Mouse (Mus musculus) stomach, postnatal 0 days (tissue): ENCODE results near the gene Rnf152. TPM values are rescaled to one million over a fixed set of nuclear protein-coding genes. Genes with fewer than 3 reads are reported as not detected.

ENCODE experiments used
- ATAC-seq: fragments of 200-750 bp; cut with Nextera tagmentation; 2 replicates; pipeline ENCODE4 v1.8.0; 2017; ENCODE audit not compliant: low FRiP score, low TSS enrichment
- DNase-seq: peaks from one replicate; pipeline ENCODE4 v3.0.0-alpha.2; 2016; ENCODE audit warnings: low spot score
- H3K27ac ChIP-seq: fragments of 300-500 bp; sonication (generic); replicated peaks from 2 replicates; pipeline ENCODE4 v1.5.1; 2014; ENCODE audit warnings: mild to moderate bottlenecking, control low read depth
- H3K27me3 ChIP-seq: fragments of 300-500 bp; sonication (generic); 2 replicates; pipeline ENCODE4 v1.6.1; 2014; ENCODE audit warnings: low read length; ENCODE audit not compliant: control insufficient read depth, insufficient read depth
- H3K36me3 ChIP-seq: fragments of 300-500 bp; sonication (generic); 2 replicates; pipeline ENCODE4 v1.6.1; 2014; ENCODE audit warnings: low read length, mixed read lengths; ENCODE audit not compliant: control insufficient read depth, insufficient read depth
- H3K4me1 ChIP-seq: fragments of 300-500 bp; sonication (generic); replicated peaks from 2 replicates; pipeline ENCODE4 v1.6.1; 2014; ENCODE audit warnings: antibody characterized with exemption; ENCODE audit not compliant: control insufficient read depth, insufficient read depth
- H3K4me2 ChIP-seq: fragments of 300-500 bp; sonication (generic); replicated peaks from 2 replicates; pipeline ENCODE4 v1.6.1; 2014; ENCODE audit warnings: low read depth, mild to moderate bottlenecking, control low read depth, moderate library complexity
- H3K4me3 ChIP-seq: fragments of 300-500 bp; sonication (generic); 2 replicates; pipeline ENCODE4 v1.5.1; 2014; ENCODE audit warnings: low read depth, low read length, control low read depth
- H3K9ac ChIP-seq: fragments of 300-500 bp; sonication (generic); 2 replicates; pipeline ENCODE4 v1.6.1; 2014; ENCODE audit warnings: mild to moderate bottlenecking, low read length, control low read depth, mixed read lengths
- H3K9me3 ChIP-seq: fragments of 300-500 bp; sonication (generic); 2 replicates; pipeline ENCODE4 v1.6.1; 2016; ENCODE audit warnings: low read length; ENCODE audit not compliant: control insufficient read depth
- CTCF ChIP-seq: IDR thresholded peaks from 2 replicates; pipeline ENCODE4 v1.5.1; 2016; ENCODE audit warnings: antibody characterized with exemption, low read depth, mild to moderate bottlenecking, moderate library complexity
- EP300 ChIP-seq: optimal IDR thresholded peaks from 2 replicates; pipeline ENCODE3; 2016; ENCODE audit warnings: antibody characterized with exemption
- WGBS: fragments of 180-500 bp; shearing (Covaris S2); extraction: QIAGEN DNeasy Blood & Tissue Kit; methylation state at CpG from one replicate; pipeline ENCODE4 v1.1.7; 2014; 5-methylcytosine and 5-hydroxymethylcytosine counted together
- polyA plus RNA-seq: library from polyadenylated mRNA; unstranded; fragments of >200 nt; fragmentation: Nextera tagmentation; extraction: Ambion mirVana; gene quantifications from 2 replicates; pipeline ENCODE4 v1.2.1, GENCODE M21; 2015

Rnf152 gene
- polyA plus RNA-seq, 1 experiment from 2014 or later = 2.5 TPM

GRCm38 (mm10) chr1:105291859-105292258 is 64.7 kb downstream of the Rnf152 start:
- no peaks in the 10 kb centered on the region for H3K4me1 ChIP-seq
- 77% methylated on average over 2 of the region's 2 CpGs for WGBS
- no peaks in the 10 kb centered on the region for H3K27me3 ChIP-seq
- no peak overlapping the region for H3K9ac ChIP-seq
- no peaks in the 10 kb centered on the region for H3K36me3 ChIP-seq
- DNase-seq (no peak), ATAC-seq (0 out of 2 replicates have a peak, but pooled peaks have one; percentile 57)
- H3K4me3 ChIP-seq = no peak overlapping the region
- H3K4me2 ChIP-seq = no peak overlapping the region
- TF ChIP-seq CTCF = no peak
- no peak for TF ChIP-seq EP300
- H3K9me3 ChIP-seq = no peaks in the 10 kb centered on the region
- no peak overlapping the region for H3K27ac ChIP-seq

- 66% methylated on average over 4 of the region's 4 CpGs for WGBS
- no peak for ATAC-seq
- no peaks in the 10 kb centered on the region for H3K4me1 ChIP-seq
Observed at GRCm38 (mm10) chr1:105287536-105287935, 69.0 kb downstream of the Rnf152 start.

GRCm38 (mm10) chr1:105286906-105287305 is 69.6 kb downstream of the Rnf152 start:
- Histone ChIP-seq H3K9me3 (no peaks in the 10 kb centered on the region), H3K27me3 (no peaks in the 10 kb centered on the region), H3K9ac (no peak overlapping the region), H3K27ac (no peak overlapping the region), H3K4me1 (no peaks in the 10 kb centered on the region), H3K36me3 (peaks cover 2% of the 10 kb centered on the region; the same call in 1 of the 2 replicates), H3K4me3 (no peak overlapping the region), H3K4me2 (no peak overlapping the region)
- 73% methylated on average over 5 of the region's 5 CpGs for WGBS
- DNase-seq (no peak), ATAC-seq (no peak)
- no peak for TF ChIP-seq EP300
- no peak for TF ChIP-seq CTCF

More at GRCm38 (mm10) chr1:105287536-105287935, 69.0 kb downstream of the Rnf152 start:
- H3K9me3 ChIP-seq = no peaks in the 10 kb centered on the region
- no peak overlapping the region for H3K4me3 ChIP-seq
- TF ChIP-seq CTCF (no peak), EP300 (no peak)
- peaks cover 2% of the 10 kb centered on the region; the same call in 1 of the 2 replicates for H3K36me3 ChIP-seq
- no peaks in the 10 kb centered on the region for H3K27me3 ChIP-seq
- no peak overlapping the region for H3K4me2 ChIP-seq
- DNase-seq = no peak
- no peak overlapping the region for H3K27ac ChIP-seq
- H3K9ac ChIP-seq = no peak overlapping the region

DNA sequence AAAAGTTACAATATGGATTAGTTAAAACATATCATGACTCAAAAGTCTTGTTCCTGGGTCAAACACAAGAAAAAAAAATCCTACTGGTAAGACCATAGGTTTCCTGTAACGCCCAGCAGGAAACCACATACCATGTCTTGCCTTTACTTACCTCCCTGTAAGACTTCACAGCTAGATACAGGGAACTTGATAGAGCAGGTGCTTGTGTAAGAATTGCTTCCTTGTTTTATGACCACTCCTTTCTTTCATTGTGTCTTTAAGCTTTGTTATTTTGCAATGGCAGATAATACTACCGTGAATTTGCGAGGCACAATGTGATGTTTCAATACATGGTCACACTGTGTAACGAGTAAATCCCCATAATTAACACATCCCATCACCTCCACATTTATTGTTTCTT is 71.5 kb downstream of the Rnf152 start:
- no peak overlapping the region for H3K27ac ChIP-seq
- DNase-seq = no peak
- H3K4me3 ChIP-seq = no peak overlapping the region
- no peaks in the 10 kb centered on the region for H3K9me3 ChIP-seq
- no peaks in the 10 kb centered on the region for H3K27me3 ChIP-seq
- 81% methylated on average over 4 of the region's 4 CpGs for WGBS
- ATAC-seq = no peak
- H3K4me1 ChIP-seq = no peaks in the 10 kb centered on the region
- no peak overlapping the region for H3K9ac ChIP-seq
- TF ChIP-seq CTCF (no peak), EP300 (no peak)
- H3K4me2 ChIP-seq = no peak overlapping the region
- peaks cover 2% of the 10 kb centered on the region; the same call in 1 of the 2 replicates for H3K36me3 ChIP-seq

DNA sequence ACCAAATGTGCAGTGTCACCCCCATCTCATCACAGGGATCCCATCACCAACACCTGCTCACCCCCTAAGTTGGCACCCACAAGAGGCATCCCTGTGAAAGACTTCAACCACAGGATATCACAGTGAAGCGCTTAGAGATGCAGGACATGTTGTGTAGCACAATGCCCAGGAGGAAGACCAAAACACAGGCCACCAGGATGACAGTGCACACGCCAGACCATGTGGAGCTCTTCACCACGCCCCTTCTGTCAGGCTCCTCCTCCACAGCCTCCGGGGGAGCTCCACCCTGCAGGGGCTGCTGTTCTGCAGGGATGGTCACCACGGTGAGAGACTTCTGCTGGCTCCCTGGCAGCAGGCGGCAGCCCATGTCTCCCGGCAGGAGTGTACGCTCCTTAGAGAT is 72.4 kb downstream of the Rnf152 start:
- WGBS = 69% methylated on average over 8 of the region's 8 CpGs
- H3K9me3 ChIP-seq = no peaks in the 10 kb centered on the region
- H3K9ac ChIP-seq = no peak overlapping the region
- H3K27me3 ChIP-seq = no peaks in the 10 kb centered on the region
- DNase-seq (no peak), ATAC-seq (no peak)
- peaks cover 2% of the 10 kb centered on the region; the same call in 1 of the 2 replicates for H3K36me3 ChIP-seq
- H3K4me3 ChIP-seq = no peak overlapping the region
- no peak overlapping the region for H3K27ac ChIP-seq
- TF ChIP-seq CTCF = no peak
- TF ChIP-seq EP300 = no peak
- no peaks in the 10 kb centered on the region for H3K4me1 ChIP-seq
- no peak overlapping the region for H3K4me2 ChIP-seq

GRCm38 (mm10) chr1:105281277-105281676 is 75.2 kb downstream of the Rnf152 start:
- Histone ChIP-seq H3K4me2 (no peak overlapping the region), H3K4me1 (no peaks in the 10 kb centered on the region), H3K27me3 (no peaks in the 10 kb centered on the region), H3K36me3 (peaks cover 2% of the 10 kb centered on the region; the same call in 1 of the 2 replicates), H3K9ac (no peak overlapping the region), H3K27ac (no peak overlapping the region), H3K9me3 (no peaks in the 10 kb centered on the region), H3K4me3 (no peak overlapping the region)
- ATAC-seq (no peak), DNase-seq (no peak)
- WGBS = 38% methylated on average over 3 of the region's 3 CpGs
- TF ChIP-seq CTCF (no peak), EP300 (no peak)
